Mouse (Mus musculus): Measurements from ENCODE around the gene Serpina3b. TPM values are rescaled to one million over a fixed set of nuclear protein-coding genes. Genes with fewer than 3 reads are reported as not detected.
"Not testable (repeated sequence)": the region's sequence is repeated elsewhere in the genome, so short reads cannot be mapped to it uniquely, and the experiment has no call there.

The Serpina3b gene
- total RNA-seq (2021): not detected
- long read RNA-seq, experiment 1: 0 reads
- long read RNA-seq, experiment 2: 0 reads

GRCm38 (mm10) chr12:104127696-104128095 is at the start of gene Serpina3b:
Gene Serpina3b (plus strand): TSS chr12:104127996.
- no peak for DNase-seq

GRCm38 (mm10) chr12:104090119-104090518 is 37.7 kb upstream of the Serpina3b start:
- DNase-seq: no peak

- no peak for DNase-seq
These were observed 36.5 kb upstream of the Serpina3b start for GRCm38 (mm10) chr12:104091303-104091702.

GRCm38 (mm10) chr12:104100768-104101167 is 27.0 kb upstream of the Serpina3b start, which contains the start of gene Serpina5:
Gene Serpina5 (plus strand): TSS chr12:104101113.
- no peak for DNase-seq

- no peak for DNase-seq
These were observed 21.9 kb upstream of the Serpina3b start for GRCm38 (mm10) chr12:104105847-104106246.

- DNase-seq: no peak
These were observed 20.9 kb upstream of the Serpina3b start for GRCm38 (mm10) chr12:104106919-104107318.

- DNase-seq: no peak
These were observed 19.3 kb upstream of the Serpina3b start for GRCm38 (mm10) chr12:104108507-104108906.

GRCm38 (mm10) chr12:104112333-104112732 is 15.5 kb upstream of the Serpina3b start, which contains the start of gene Serpina3a:
Gene Serpina3a (plus strand): TSS chr12:104112724.
- not testable (repeated sequence) for DNase-seq

- DNase-seq: no peak
These were observed 12.7 kb upstream of the Serpina3b start for GRCm38 (mm10) chr12:104114921-104115579.

- no peak for DNase-seq
These were observed 4.7 kb upstream of the Serpina3b start for GRCm38 (mm10) chr12:104123097-104123496.

GRCm38 (mm10) chr12:104123996-104124395 is 3.8 kb upstream of the Serpina3b start:
- DNase-seq: no peak

- no peak for DNase-seq
These were observed 2.7 kb upstream of the Serpina3b start for GRCm38 (mm10) chr12:104125021-104125560.

- no peak for DNase-seq
These were observed 3.2 kb downstream of the Serpina3b start for GRCm38 (mm10) chr12:104131041-104131440.

- no peak for DNase-seq
These were observed 10.4 kb downstream of the Serpina3b start for GRCm38 (mm10) chr12:104138216-104138615.

GRCm38 (mm10) chr12:104140543-104141103 is 12.8 kb downstream of the Serpina3b start:
- DNase-seq: no peak

GRCm38 (mm10) chr12:104141506-104141905 is 13.7 kb downstream of the Serpina3b start:
- DNase-seq: no peak

GRCm38 (mm10) chr12:104142427-104142826 is 14.6 kb downstream of the Serpina3b start:
- no peak for DNase-seq

GRCm38 (mm10) chr12:104143286-104143685 is 15.5 kb downstream of the Serpina3b start:
- DNase-seq: no peak

GRCm38 (mm10) chr12:104145571-104145970 is 17.8 kb downstream of the Serpina3b start:
- DNase-seq: no peak

GRCm38 (mm10) chr12:104151989-104152388 is 24.2 kb downstream of the Serpina3b start:
- no peak for DNase-seq

GRCm38 (mm10) chr12:104153041-104153645 is 25.3 kb downstream of the Serpina3b start:
- no peak for DNase-seq

GRCm38 (mm10) chr12:104153656-104154055 is 25.9 kb downstream of the Serpina3b start, which contains the start of gene Serpina3c:
Gene Serpina3c (minus strand): TSS chr12:104153870.
- DNase-seq: peak; percentile 11

GRCm38 (mm10) chr12:104174747-104175146 is 47.0 kb downstream of the Serpina3b start:
- DNase-seq: no peak
